Mouse (Mus musculus) hindbrain, embryonic 16.5 days (tissue): ENCODE results near the gene Smim10l2a. TPM values are rescaled to one million over a fixed set of nuclear protein-coding genes. Genes with fewer than 3 reads are reported as not detected.
"Not testable (repeated sequence)": the region's sequence is repeated elsewhere in the genome, so short reads cannot be mapped to it uniquely, and the experiment has no call there.

Experiments
- ATAC-seq: fragments of 200-750 bp; cut with Nextera tagmentation; 2 replicates; pipeline ENCODE4 v1.8.0; 2017; ENCODE audit warnings: moderate TSS enrichment, moderate library complexity
- H3K27ac ChIP-seq: fragments of 300-500 bp; sonication (generic); 2 replicates; pipeline ENCODE4 v1.5.1; 2014; ENCODE audit warnings: low read depth, mild to moderate bottlenecking, control low read depth, low read length, moderate library complexity
- H3K27me3 ChIP-seq: fragments of 300-500 bp; sonication (generic); replicated peaks from 2 replicates; pipeline ENCODE4 v1.6.1; 2014; ENCODE audit warnings: low read length; ENCODE audit not compliant: control insufficient read depth, insufficient read depth
- H3K36me3 ChIP-seq: fragments of 300-500 bp; sonication (generic); 2 replicates; pipeline ENCODE4 v1.6.1; 2014; ENCODE audit warnings: mild to moderate bottlenecking, low read length, moderate library complexity, mixed read lengths; ENCODE audit not compliant: control insufficient read depth, insufficient read depth
- H3K4me1 ChIP-seq: fragments of 300-500 bp; sonication (generic); 2 replicates; pipeline ENCODE4 v1.6.1; 2014; ENCODE audit warnings: low read depth, low read length; ENCODE audit not compliant: control insufficient read depth, insufficient read depth
- H3K4me2 ChIP-seq: fragments of 300-500 bp; sonication (generic); 2 replicates; pipeline ENCODE4 v1.6.1; 2014; ENCODE audit warnings: mild to moderate bottlenecking, low read length, control low read depth, moderate library complexity
- H3K4me3 ChIP-seq: fragments of 300-500 bp; sonication (generic); 2 replicates; pipeline ENCODE4 v1.5.1; 2014; ENCODE audit warnings: mild to moderate bottlenecking, low read length, control low read depth, moderate library complexity
- H3K9ac ChIP-seq: fragments of 300-500 bp; sonication (generic); 2 replicates; pipeline ENCODE4 v1.6.1; 2014; ENCODE audit warnings: low read depth, mild to moderate bottlenecking, control low read depth, low read length, moderate library complexity
- H3K9me3 ChIP-seq: fragments of 300-500 bp; sonication (generic); 2 replicates; pipeline ENCODE4 v1.6.1; 2014; ENCODE audit warnings: mild to moderate bottlenecking, low read length, moderate library complexity; ENCODE audit not compliant: control insufficient read depth
- WGBS: fragments of 180-500 bp; shearing (Covaris S2); extraction: QIAGEN DNeasy Blood & Tissue Kit; methylation state at CpG from one replicate; pipeline ENCODE4 v1.1.7; 2014; 5-methylcytosine and 5-hydroxymethylcytosine counted together
- polyA plus RNA-seq: library from polyadenylated mRNA; unstranded; fragments of >200 nt; fragmentation: Nextera tagmentation; extraction: Ambion mirVana; gene quantifications from 2 replicates; pipeline ENCODE4 v1.2.1, GENCODE M21; 2015

The Smim10l2a gene
- 49.2 and 58.7 TPM in 2 replicates for polyA plus RNA-seq

- Histone ChIP-seq H3K4me2 (peak within 1 kb of the TSS; percentile 58), H3K4me3 (peak within 1 kb of the TSS; percentile 50), H3K9ac (peak within 1 kb of the TSS; percentile 74), H3K27ac (peak within 1 kb of the TSS; percentile 72)
- WGBS: 18% methylated on average over 25 of the region's 56 CpGs
- not testable (repeated sequence) for H3K4me1 ChIP-seq, H3K27me3 ChIP-seq, H3K9me3 ChIP-seq, H3K36me3 ChIP-seq
- peak; percentile 96 for ATAC-seq
These were observed at the start of gene Smim10l2a for GRCm38 (mm10) chrX:56374431-56375128. Smim10l2a (plus strand) TSS chrX:56374586.

GRCm38 (mm10) chrX:56332046-56332445 lies 42.3 kb upstream of the Smim10l2a start:
- WGBS: 64% methylated on average over 3 of the region's 3 CpGs
- no peak for ATAC-seq

GRCm38 (mm10) chrX:56340305-56340704 lies 34.1 kb upstream of the Smim10l2a start:
- Histone ChIP-seq H3K4me1 (no peaks in the 10 kb centered on the region), H3K36me3 (no peaks in the 10 kb centered on the region), H3K27me3 (no peaks in the 10 kb centered on the region), H3K4me2 (no peak overlapping the region), H3K9me3 (no peaks in the 10 kb centered on the region), H3K4me3 (no peak overlapping the region), H3K9ac (no peak overlapping the region), H3K27ac (no peak overlapping the region)
- no peak for ATAC-seq

More at GRCm38 (mm10) chrX:56332046-56332445, 42.3 kb upstream of the Smim10l2a start:
- Histone ChIP-seq H3K36me3 (no peaks in the 10 kb centered on the region), H3K4me3 (no peak overlapping the region), H3K4me1 (no peaks in the 10 kb centered on the region), H3K9me3 (no peaks in the 10 kb centered on the region), H3K4me2 (no peak overlapping the region), H3K9ac (no peak overlapping the region), H3K27me3 (no peaks in the 10 kb centered on the region), H3K27ac (no peak overlapping the region)

- Histone ChIP-seq H3K4me3 (no peak overlapping the region), H3K9me3 (no peaks in the 10 kb centered on the region), H3K36me3 (no peaks in the 10 kb centered on the region), H3K4me2 (no peak overlapping the region), H3K27me3 (no peaks in the 10 kb centered on the region), H3K4me1 (0 out of 2 replicates have a peak, but pooled peaks cover 3% of the 10 kb centered on the region), H3K27ac (no peak overlapping the region), H3K9ac (no peak overlapping the region)
- no peak for ATAC-seq
- WGBS: 83% methylated on average over 3 of the region's 3 CpGs
These were observed 31.5 kb upstream of the Smim10l2a start for GRCm38 (mm10) chrX:56342921-56343320.

- peak within 1 kb of the TSS; percentile 67 for H3K9ac ChIP-seq
- no peaks in the 10 kb centered on the region for H3K36me3 ChIP-seq
- H3K4me2 ChIP-seq: peak within 1 kb of the TSS; percentile 61
- no peak within 1 kb of the TSS for H3K27ac ChIP-seq
- ATAC-seq: peak; percentile 98
- no peaks in the 10 kb centered on the region for H3K9me3 ChIP-seq
- no peaks in the 10 kb centered on the region for H3K27me3 ChIP-seq
- H3K4me3 ChIP-seq: peak within 1 kb of the TSS; percentile 59
- 18% methylated on average over 39 of the region's 39 CpGs for WGBS
- 0 out of 2 replicates have a peak, but pooled peaks cover 3% of the 10 kb centered on the region for H3K4me1 ChIP-seq
These were observed 28.0 kb upstream of the Smim10l2a start, which contains the start of gene Zfp449 for GRCm38 (mm10) chrX:56346176-56346931. Zfp449 (plus strand) TSS chrX:56346400.

GRCm38 (mm10) chrX:56346932-56347253 lies 27.5 kb upstream of the Smim10l2a start:
- no peaks in the 10 kb centered on the region for H3K27me3 ChIP-seq
- 0 out of 2 replicates have a peak, but pooled peaks cover 3% of the 10 kb centered on the region for H3K4me1 ChIP-seq
- H3K4me3 ChIP-seq: peak overlapping the region; percentile 59
- H3K27ac ChIP-seq: no peak overlapping the region
- no peaks in the 10 kb centered on the region for H3K9me3 ChIP-seq
- H3K4me2 ChIP-seq: peak overlapping the region; percentile 61
- H3K36me3 ChIP-seq: no peaks in the 10 kb centered on the region
- 48% methylated on average over 8 of the region's 8 CpGs for WGBS
- H3K9ac ChIP-seq: peak overlapping the region; percentile 67
- peak; percentile 35 for ATAC-seq

GRCm38 (mm10) chrX:56380852-56381251 lies 6.5 kb downstream of the Smim10l2a start:
- 89% methylated on average over 2 of the region's 2 CpGs for WGBS
- no peak overlapping the region for H3K4me2 ChIP-seq
- ATAC-seq: no peak
- no peaks in the 10 kb centered on the region for H3K4me1 ChIP-seq
- H3K36me3 ChIP-seq: no peaks in the 10 kb centered on the region
- H3K9ac ChIP-seq: no peak overlapping the region
- no peak overlapping the region for H3K27ac ChIP-seq
- H3K4me3 ChIP-seq: no peak overlapping the region
- no peaks in the 10 kb centered on the region for H3K27me3 ChIP-seq
- no peaks in the 10 kb centered on the region for H3K9me3 ChIP-seq

- Histone ChIP-seq H3K27me3 (no peaks in the 10 kb centered on the region), H3K4me3 (no peak overlapping the region), H3K4me2 (no peak overlapping the region), H3K27ac (no peak overlapping the region), H3K36me3 (no peaks in the 10 kb centered on the region), H3K4me1 (no peaks in the 10 kb centered on the region), H3K9ac (no peak overlapping the region), H3K9me3 (no peaks in the 10 kb centered on the region)
- no peak for ATAC-seq
- 66% methylated on average over 2 of the region's 2 CpGs for WGBS
These were observed 9.8 kb downstream of the Smim10l2a start for GRCm38 (mm10) chrX:56384142-56384541.

- ATAC-seq: no peak
- H3K36me3 ChIP-seq: no peaks in the 10 kb centered on the region
- H3K27me3 ChIP-seq: no peaks in the 10 kb centered on the region
- H3K4me3 ChIP-seq: no peak overlapping the region
- H3K4me2 ChIP-seq: no peak overlapping the region
- whole genome bisulfite sequencing: 29% methylated on average over 2 of the region's 2 CpGs
- no peaks in the 10 kb centered on the region for H3K9me3 ChIP-seq
- H3K9ac ChIP-seq: no peak overlapping the region
- no peak overlapping the region for H3K27ac ChIP-seq
- H3K4me1 ChIP-seq: no peaks in the 10 kb centered on the region
These were observed 30.3 kb downstream of the Smim10l2a start for GRCm38 (mm10) chrX:56404646-56405045.
